Mouse (Mus musculus) heart, embryonic 10.5 days (tissue): ENCODE measurements around the gene Tshz2. TPM values are rescaled to one million over a fixed set of nuclear protein-coding genes. Genes with fewer than 3 reads are reported as not detected.
A peak's percentile ranks its signal among the peaks of the same experiment; 100 is the strongest.

Experiments used
- DNase-seq: peaks from one replicate; pipeline ENCODE4 v3.0.0-alpha.2; 2017; ENCODE audit warnings: low spot score
- H3K27ac ChIP-seq: fragments of 300-500 bp; sonication (generic); 2 replicates; pipeline ENCODE4 v1.5.1; 2016; ENCODE audit warnings: mild to moderate bottlenecking
- H3K27me3 ChIP-seq: fragments of 300-500 bp; sonication (generic); 2 replicates; pipeline ENCODE4 v1.6.1; 2016; ENCODE audit warnings: mild to moderate bottlenecking; ENCODE audit not compliant: poor library complexity, insufficient read depth, severe bottlenecking
- H3K36me3 ChIP-seq: fragments of 300-500 bp; sonication (generic); 2 replicates; pipeline ENCODE4 v1.6.1; 2016; ENCODE audit warnings: mild to moderate bottlenecking, moderate library complexity
- H3K4me1 ChIP-seq: fragments of 300-500 bp; sonication (generic); 2 replicates; pipeline ENCODE4 v1.6.1; 2016; ENCODE audit warnings: mild to moderate bottlenecking
- H3K4me3 ChIP-seq: fragments of 300-500 bp; sonication (generic); 2 replicates; pipeline ENCODE4 v1.5.1; 2016; ENCODE audit warnings: mild to moderate bottlenecking, moderate library complexity
- H3K9me3 ChIP-seq: fragments of 300-500 bp; sonication (generic); 2 replicates; pipeline ENCODE4 v1.6.1; 2016; ENCODE audit warnings: mild to moderate bottlenecking, moderate library complexity
- WGBS: fragments of 180-500 bp; shearing (Covaris S2); methylation state at CpG from one replicate; pipeline ENCODE4 v1.1.7; 2016; 5-methylcytosine and 5-hydroxymethylcytosine counted together
- polyA plus RNA-seq: library from polyadenylated mRNA; unstranded; fragments of >200 nt; fragmentation: Nextera tagmentation; extraction: Ambion mirVana; gene quantifications from 2 replicates; pipeline ENCODE4 v1.2.1, GENCODE M21; 2016

Tshz2 gene
- polyA plus RNA-seq, 1 experiment from 2014 or later = 5.7 TPM

- H3K4me1 ChIP-seq = peaks cover 7% of the 10 kb centered on the region; the same call in 1 of the 2 replicates
- H3K27me3 ChIP-seq = peaks cover 7% of the 10 kb centered on the region; the same call in 1 of the 2 replicates
- H3K4me3 ChIP-seq = no peak overlapping the region
- DNase-seq = no peak
- WGBS = 78% methylated on average over 13 of the region's 13 CpGs
- H3K27ac ChIP-seq = no peak overlapping the region
- no peaks in the 10 kb centered on the region for H3K36me3 ChIP-seq
- H3K9me3 ChIP-seq = no peaks in the 10 kb centered on the region
These were observed 25.7 kb upstream of the Tshz2 start for GRCm38 (mm10) chr2:169606901-169607678.

GRCm38 (mm10) chr2:169607787-169608186 is 25.0 kb upstream of the Tshz2 start:
- Histone ChIP-seq H3K36me3 (no peaks in the 10 kb centered on the region), H3K27me3 (peaks cover 7% of the 10 kb centered on the region; the same call in 1 of the 2 replicates), H3K4me3 (no peak overlapping the region), H3K27ac (no peak overlapping the region), H3K9me3 (no peaks in the 10 kb centered on the region), H3K4me1 (peaks cover 7% of the 10 kb centered on the region; the same call in 1 of the 2 replicates)
- 33% methylated on average over 2 of the region's 2 CpGs for WGBS
- DNase-seq = no peak

- no peak overlapping the region for H3K4me3 ChIP-seq
- WGBS = 49% methylated on average over 13 of the region's 13 CpGs
- no peaks in the 10 kb centered on the region for H3K9me3 ChIP-seq
- no peak overlapping the region for H3K27ac ChIP-seq
- DNase-seq = no peak
- H3K36me3 ChIP-seq = no peaks in the 10 kb centered on the region
- H3K27me3 ChIP-seq = peaks cover 7% of the 10 kb centered on the region; the same call in 1 of the 2 replicates
- H3K4me1 ChIP-seq = peaks cover 7% of the 10 kb centered on the region; the same call in 1 of the 2 replicates
These were observed 22.9 kb upstream of the Tshz2 start for GRCm38 (mm10) chr2:169609956-169610355.

GRCm38 (mm10) chr2:169610882-169611281 is 21.9 kb upstream of the Tshz2 start:
- peaks cover 7% of the 10 kb centered on the region; the same call in 1 of the 2 replicates for H3K4me1 ChIP-seq
- DNase-seq = no peak
- H3K4me3 ChIP-seq = no peak overlapping the region
- 85% methylated on average over 8 of the region's 8 CpGs for WGBS
- no peaks in the 10 kb centered on the region for H3K36me3 ChIP-seq
- no peak overlapping the region for H3K27ac ChIP-seq
- H3K9me3 ChIP-seq = no peaks in the 10 kb centered on the region
- H3K27me3 ChIP-seq = 0 out of 2 replicates have a peak, but pooled peaks cover under 1% of the 10 kb centered on the region

- H3K4me1 ChIP-seq = peaks cover 7% of the 10 kb centered on the region; the same call in 1 of the 2 replicates
- no peak overlapping the region for H3K4me3 ChIP-seq
- WGBS = 40% methylated on average over 7 of the region's 7 CpGs
- no peaks in the 10 kb centered on the region for H3K36me3 ChIP-seq
- DNase-seq = no peak
- H3K9me3 ChIP-seq = no peaks in the 10 kb centered on the region
- no peaks in the 10 kb centered on the region for H3K27me3 ChIP-seq
- no peak overlapping the region for H3K27ac ChIP-seq
These were observed 21.3 kb upstream of the Tshz2 start for GRCm38 (mm10) chr2:169611557-169611956.

- Histone ChIP-seq H3K9me3 (no peaks in the 10 kb centered on the region), H3K36me3 (no peaks in the 10 kb centered on the region), H3K4me3 (no peak overlapping the region), H3K27me3 (no peaks in the 10 kb centered on the region), H3K4me1 (no peaks in the 10 kb centered on the region), H3K27ac (no peak overlapping the region)
- WGBS = 40% methylated on average over 4 of the region's 4 CpGs
- no peak for DNase-seq
These were observed 18.1 kb upstream of the Tshz2 start for GRCm38 (mm10) chr2:169614683-169615082.

GRCm38 (mm10) chr2:169615998-169616397 is 16.8 kb upstream of the Tshz2 start:
- DNase-seq = no peak
- Histone ChIP-seq H3K27me3 (no peaks in the 10 kb centered on the region), H3K36me3 (no peaks in the 10 kb centered on the region), H3K27ac (no peak overlapping the region), H3K9me3 (no peaks in the 10 kb centered on the region), H3K4me1 (peaks cover under 1% of the 10 kb centered on the region; the same call in 1 of the 2 replicates), H3K4me3 (no peak overlapping the region)
- 68% methylated on average over 6 of the region's 6 CpGs for WGBS

GRCm38 (mm10) chr2:169621201-169621710 is 11.6 kb upstream of the Tshz2 start:
- Histone ChIP-seq H3K27me3 (no peaks in the 10 kb centered on the region), H3K27ac (peak overlapping the region; percentile 79), H3K4me1 (peaks cover 27% of the 10 kb centered on the region), H3K9me3 (no peaks in the 10 kb centered on the region), H3K36me3 (no peaks in the 10 kb centered on the region), H3K4me3 (peak overlapping the region; percentile 22; the same call in 1 of the 2 replicates)
- WGBS = 49% methylated on average over 15 of the region's 15 CpGs
- no peak for DNase-seq

GRCm38 (mm10) chr2:169630070-169630469 is 2.7 kb upstream of the Tshz2 start:
- Histone ChIP-seq H3K9me3 (no peaks in the 10 kb centered on the region), H3K36me3 (no peaks in the 10 kb centered on the region), H3K4me1 (peaks cover 16% of the 10 kb centered on the region), H3K4me3 (no peak overlapping the region), H3K27ac (no peak overlapping the region), H3K27me3 (no peaks in the 10 kb centered on the region)
- no peak for DNase-seq
- 81% methylated on average over 3 of the region's 3 CpGs for whole genome bisulfite sequencing

GRCm38 (mm10) chr2:169633491-169634289 is 877 bp downstream of the Tshz2 start:
- Histone ChIP-seq H3K9me3 (no peaks in the 10 kb centered on the region), H3K27me3 (no peaks in the 10 kb centered on the region), H3K27ac (peak overlapping the region; percentile 92), H3K36me3 (no peaks in the 10 kb centered on the region), H3K4me3 (peak overlapping the region; percentile 86), H3K4me1 (peaks cover 26% of the 10 kb centered on the region)
- DNase-seq = no peak
- WGBS = 1% methylated on average over 38 of the region's 38 CpGs

- H3K27ac ChIP-seq = peak overlapping the region; percentile 92
- WGBS = 56% methylated on average over 17 of the region's 17 CpGs
- peak overlapping the region; percentile 86 for H3K4me3 ChIP-seq
- DNase-seq = no peak
- no peaks in the 10 kb centered on the region for H3K27me3 ChIP-seq
- H3K4me1 ChIP-seq = peaks cover 28% of the 10 kb centered on the region
- H3K9me3 ChIP-seq = no peaks in the 10 kb centered on the region
- H3K36me3 ChIP-seq = no peaks in the 10 kb centered on the region
These were observed 2.0 kb downstream of the Tshz2 start for GRCm38 (mm10) chr2:169634619-169635382.

- WGBS = 32% methylated on average over 7 of the region's 7 CpGs
- peak overlapping the region; percentile 86; the same call in 1 of the 2 replicates for H3K4me3 ChIP-seq
- H3K4me1 ChIP-seq = peaks cover 32% of the 10 kb centered on the region
- H3K27me3 ChIP-seq = no peaks in the 10 kb centered on the region
- peak overlapping the region; percentile 59; the same call in 1 of the 2 replicates for H3K27ac ChIP-seq
- no peaks in the 10 kb centered on the region for H3K36me3 ChIP-seq
- no peak for DNase-seq
- H3K9me3 ChIP-seq = no peaks in the 10 kb centered on the region
These were observed 2.6 kb downstream of the Tshz2 start for GRCm38 (mm10) chr2:169635428-169635827.
